Mouse (Mus musculus) megakaryocyte, embryonic 14.5 days (primary cell): ENCODE measurements around the gene Acd.

Experiments used
- FLI1 ChIP-seq: IDR thresholded peaks from 2 replicates; pipeline ENCODE4 v1.6.1; 2012; ENCODE audit warnings: low read length, inconsistent platforms, mixed read lengths
- GATA1 ChIP-seq: IDR thresholded peaks from 3 replicates; pipeline ENCODE4 v1.6.1; 2012; ENCODE audit warnings: mixed read lengths, low read length, inconsistent platforms, borderline replicate concordance

DNA sequence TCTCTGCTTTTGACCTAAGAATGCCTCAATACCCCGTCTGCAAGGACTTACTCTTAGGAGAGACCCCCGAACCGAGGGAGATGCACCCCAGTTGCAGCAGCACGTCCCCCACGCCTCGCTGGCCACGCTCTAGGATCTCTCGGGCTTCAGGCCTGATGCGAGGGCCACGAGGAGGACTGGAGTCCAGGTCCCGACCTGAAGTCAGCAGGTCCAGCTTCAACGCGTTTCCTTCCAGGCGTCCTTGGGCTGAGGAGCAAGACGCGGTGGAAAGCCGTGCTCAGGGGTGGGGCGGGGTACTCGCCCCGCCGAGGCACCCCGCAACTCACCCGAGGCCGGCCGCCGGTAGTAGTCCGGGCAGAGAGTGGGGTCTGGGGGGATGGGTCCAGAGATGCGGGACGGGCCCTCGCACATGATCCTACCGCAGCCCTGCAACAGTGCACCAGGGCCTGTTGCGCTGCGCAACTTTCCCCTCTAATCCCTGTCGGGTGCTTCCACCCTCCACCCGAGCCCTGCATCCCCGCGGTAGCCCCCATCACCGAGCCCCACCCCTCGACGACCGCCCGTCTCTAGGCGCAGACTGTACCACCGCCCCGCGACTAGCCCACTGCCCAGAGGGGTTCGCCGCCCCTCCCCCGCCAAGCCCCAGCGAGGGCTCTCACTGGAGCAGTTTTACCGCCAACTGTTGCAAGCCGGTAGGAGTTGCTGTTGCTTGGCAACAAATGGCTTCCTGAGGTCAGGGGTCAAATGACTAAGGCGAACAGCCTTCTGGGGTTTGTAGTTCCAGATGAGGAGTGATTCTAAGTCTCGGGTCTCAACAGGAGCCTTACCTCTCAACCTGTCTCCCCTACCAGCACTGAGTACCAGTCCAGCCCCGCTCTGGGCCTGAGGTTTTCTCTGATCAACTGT lies 6.8 kb upstream of the Acd start, which contains the start of the genes 4933405L10Rik and Enkd1:
- TF ChIP-seq GATA1, result no peak
- TF ChIP-seq FLI1, result no peak
